Mouse (Mus musculus): Measurements from ENCODE around the gene Timm22. TPM values are rescaled to one million over a fixed set of nuclear protein-coding genes. Genes with fewer than 3 reads are reported as not detected.

Gene Timm22
- polyA plus RNA-seq (2012; rRNA removed) = 14.8 and 15.6 TPM in 2 replicates

DNA sequence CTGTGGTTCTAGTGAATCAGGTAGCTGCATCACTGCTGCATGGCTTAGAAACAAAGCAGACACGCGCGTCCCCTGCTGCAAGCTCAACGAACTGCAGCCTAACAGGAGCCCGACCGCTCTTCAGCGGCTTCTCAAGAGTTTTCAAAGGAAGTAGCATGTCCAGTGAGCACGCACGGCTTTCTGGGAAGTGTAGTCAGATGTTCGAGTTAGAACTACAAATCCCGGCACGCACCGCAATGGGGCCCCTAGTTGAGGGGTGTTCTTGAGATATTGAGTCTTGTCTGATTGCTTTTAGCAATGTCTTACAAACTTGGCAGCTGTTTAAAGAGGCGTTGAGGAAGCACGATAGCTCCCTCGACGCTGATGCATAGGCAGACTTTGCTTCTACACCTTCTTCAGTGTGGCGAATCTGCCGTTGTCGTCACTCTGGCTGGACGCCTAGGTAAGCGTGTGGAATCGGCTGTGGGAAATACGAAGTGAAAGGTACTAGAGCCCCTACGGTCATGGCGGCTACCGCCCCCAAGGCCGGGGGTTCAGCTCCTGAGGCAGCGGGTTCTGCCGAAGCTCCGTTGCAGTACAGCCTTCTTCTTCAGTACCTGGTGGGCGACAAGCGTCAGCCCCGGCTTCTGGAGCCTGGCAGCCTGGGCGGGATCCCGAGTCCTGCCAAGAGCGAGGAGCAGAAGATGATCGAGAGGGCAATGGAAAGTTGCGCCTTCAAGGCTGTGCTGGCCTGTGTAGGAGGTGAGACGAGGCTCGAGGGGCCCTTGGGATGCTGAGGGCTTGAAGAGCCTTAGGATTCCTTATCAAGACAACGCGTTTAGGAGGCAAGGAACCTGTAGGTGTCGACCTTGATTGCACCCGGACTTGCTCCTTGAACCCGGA lies at the start of gene Timm22:
Gene Timm22, plus strand, starts transcription at position 251 of the 882 bp plus-strand sequence.
- peak; percentile 93 for DNase-seq (ENCODE audit: low read depth, low spot score)

GRCm38 (mm10) chr11:76357464-76357863 lies 49.3 kb upstream of the Timm22 start:
- WGBS = 64% methylated on average over 12 of the region's 12 CpGs
- DNase-seq (ENCODE audit: low read depth, low spot score) = no peak

More for the DNA sequence above, at the start of gene Timm22:
- 1% methylated on average over 46 of the region's 46 CpGs for WGBS

GRCm38 (mm10) chr11:76358628-76359320 lies 48.0 kb upstream of the Timm22 start:
- 61% methylated on average over 14 of the region's 14 CpGs for WGBS
- no peak for DNase-seq (ENCODE audit: low read depth, low spot score)

DNA sequence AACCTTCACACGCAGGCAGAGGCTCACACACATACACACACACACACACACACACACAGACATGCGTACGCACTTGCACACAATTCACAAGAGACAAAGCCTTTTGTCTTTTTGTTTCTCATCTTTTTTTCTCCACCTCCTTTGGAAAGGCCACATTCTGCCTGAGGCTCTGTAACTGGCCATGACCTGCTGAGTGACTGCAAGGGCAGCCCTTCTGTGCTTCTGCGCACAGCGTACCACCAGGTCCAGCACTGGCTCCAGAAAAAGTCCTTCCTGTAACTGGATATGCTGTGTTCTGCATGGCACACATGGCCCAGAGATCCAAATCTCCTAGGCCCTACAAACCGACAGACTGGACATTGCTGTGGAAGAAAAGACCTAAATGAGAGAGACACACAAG lies 46.5 kb upstream of the Timm22 start:
- DNase-seq (ENCODE audit: low read depth, low spot score) = no peak
- WGBS = 92% methylated on average over 6 of the region's 6 CpGs

DNA sequence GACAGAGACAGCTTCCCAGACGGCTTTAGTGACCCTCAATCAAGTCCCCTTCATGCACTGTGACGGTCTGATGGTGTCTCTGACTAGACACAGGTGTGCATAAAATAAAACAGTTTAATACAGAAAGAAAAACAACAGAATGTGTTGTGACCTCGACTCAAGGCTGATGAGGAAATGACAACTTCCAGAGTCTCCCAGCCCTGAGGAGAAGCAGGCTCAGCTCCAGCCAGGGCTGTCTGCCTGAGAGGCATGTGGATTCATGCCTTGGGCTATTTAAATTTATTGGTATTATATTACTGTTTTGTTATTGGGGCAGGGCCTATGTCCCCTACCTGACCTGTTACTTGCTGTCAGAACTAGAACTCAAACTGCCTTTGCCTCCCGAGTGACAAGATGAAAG lies 45.3 kb upstream of the Timm22 start:
- 60% methylated on average over 4 of the region's 4 CpGs for WGBS
- DNase-seq (ENCODE audit: low read depth, low spot score) = no peak

GRCm38 (mm10) chr11:76363178-76363577 lies 43.6 kb upstream of the Timm22 start:
- no peak for DNase-seq (ENCODE audit: low read depth, low spot score)
- 47% methylated on average over 6 of the region's 6 CpGs for WGBS

GRCm38 (mm10) chr11:76363636-76364035 lies 43.1 kb upstream of the Timm22 start:
- WGBS = 51% methylated on average over 9 of the region's 9 CpGs
- no peak for DNase-seq (ENCODE audit: low read depth, low spot score)

DNA sequence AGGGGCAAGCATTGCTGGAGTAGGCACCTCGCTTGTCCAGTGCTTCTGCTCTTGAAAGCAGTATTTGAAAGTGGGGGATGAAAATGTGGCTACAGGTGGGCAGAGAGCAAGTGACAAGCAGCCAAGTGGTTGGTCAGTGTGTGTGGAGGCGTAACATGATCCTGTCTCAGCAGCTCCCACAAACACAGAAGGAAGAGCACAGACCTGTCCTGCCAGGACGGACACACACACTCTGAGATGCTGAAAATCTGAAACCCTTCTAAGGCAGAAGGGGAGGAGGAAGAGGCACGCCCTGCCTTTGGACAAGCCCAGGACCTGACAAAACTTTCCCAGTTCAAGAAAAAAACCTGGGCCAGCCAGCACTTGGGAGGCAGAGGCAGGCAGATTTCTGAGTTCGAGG lies 42.7 kb upstream of the Timm22 start:
- DNase-seq (ENCODE audit: low read depth, low spot score) = no peak
- WGBS = 80% methylated on average over 5 of the region's 5 CpGs

DNA sequence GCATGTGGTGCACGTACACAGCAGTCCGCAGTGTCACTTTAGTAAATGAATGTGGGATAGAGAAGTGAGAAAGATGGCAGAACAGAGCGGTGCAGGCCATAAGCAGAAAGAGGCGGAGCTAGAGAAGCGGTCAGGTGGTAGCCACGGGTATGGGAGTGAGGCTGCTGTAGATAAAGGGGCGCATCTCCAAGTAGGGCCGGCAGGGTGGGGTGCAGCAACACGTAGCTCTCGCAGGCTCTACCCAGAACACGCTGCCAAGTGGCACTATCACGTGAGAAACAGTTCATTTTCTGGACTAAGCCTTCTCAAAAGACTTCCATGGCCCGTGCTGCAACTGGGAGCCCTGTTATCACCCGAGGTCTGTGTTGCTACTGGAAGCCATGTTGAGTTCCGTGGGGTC lies 40.0 kb upstream of the Timm22 start:
- 82% methylated on average over 15 of the region's 15 CpGs for WGBS
- DNase-seq (ENCODE audit: low read depth, low spot score) = no peak

DNA sequence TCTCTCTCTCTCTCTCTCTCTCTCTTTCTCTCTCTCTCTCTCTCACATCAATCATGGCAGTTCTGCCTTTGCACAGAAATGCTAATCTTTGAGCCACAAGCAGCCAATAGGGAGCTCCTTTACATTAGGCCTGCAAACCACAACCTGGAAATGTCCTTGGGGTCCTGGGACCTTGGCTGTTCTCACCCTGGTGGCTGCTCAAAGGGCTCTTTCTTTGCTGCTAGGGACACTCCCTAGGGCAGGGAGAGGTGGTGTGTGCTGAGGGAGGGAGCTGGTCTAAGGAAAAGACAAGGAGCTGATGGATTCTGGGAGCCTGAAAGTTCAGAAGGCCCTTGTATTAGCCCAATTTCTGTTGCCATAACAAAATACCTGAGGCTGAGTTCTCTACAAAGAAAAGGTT lies 36.3 kb upstream of the Timm22 start:
- DNase-seq (ENCODE audit: low read depth, low spot score) = no peak

GRCm38 (mm10) chr11:76372120-76372519 lies 34.6 kb upstream of the Timm22 start:
- 47% methylated on average over 2 of the region's 2 CpGs for WGBS
- DNase-seq (ENCODE audit: low read depth, low spot score) = no peak

DNA sequence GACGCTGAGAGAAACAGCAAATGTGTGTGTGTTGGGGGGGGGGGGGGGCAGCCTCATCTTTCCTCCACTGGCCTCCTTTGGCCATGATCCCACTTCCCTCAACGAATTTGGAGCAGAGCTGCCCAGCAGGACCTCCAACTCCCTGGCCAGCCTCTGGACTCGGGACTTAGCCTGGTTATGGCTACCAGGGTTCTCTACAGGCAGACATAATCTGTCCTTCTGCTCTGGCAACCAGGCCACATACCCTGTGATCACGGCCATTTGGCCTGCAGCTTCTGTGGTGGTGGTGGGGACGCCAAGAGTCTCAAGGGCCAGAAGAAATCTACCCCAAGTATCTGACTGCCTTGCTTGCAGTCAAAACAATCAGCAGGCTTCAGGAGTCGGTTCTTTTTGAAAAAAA lies 34.2 kb upstream of the Timm22 start:
- WGBS = 55% methylated on average over 6 of the region's 6 CpGs
- DNase-seq (ENCODE audit: low read depth, low spot score) = no peak

GRCm38 (mm10) chr11:76374491-76375185 lies 32.1 kb upstream of the Timm22 start:
- 51% methylated on average over 17 of the region's 17 CpGs for WGBS
- DNase-seq (ENCODE audit: low read depth, low spot score) = no peak

DNA sequence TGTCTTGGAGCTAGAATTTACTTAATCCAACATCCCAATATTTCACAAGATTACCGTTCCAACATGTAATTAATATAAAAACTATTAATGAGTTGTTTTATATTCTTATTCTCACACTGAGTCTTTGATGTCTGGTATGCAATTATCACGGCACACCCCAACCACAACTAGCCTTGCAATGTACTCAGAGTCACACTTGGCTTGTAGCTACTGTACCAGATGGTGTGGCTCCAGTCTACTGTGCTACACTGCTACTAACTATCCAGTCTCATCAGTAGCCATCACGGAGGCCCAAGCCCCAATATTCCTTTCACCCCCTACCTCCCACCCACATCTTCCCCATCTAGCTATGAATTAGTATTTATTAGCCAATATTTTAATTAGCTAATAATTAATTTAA lies 30.3 kb upstream of the Timm22 start:
- no peak for DNase-seq (ENCODE audit: low read depth, low spot score)
- 80% methylated on average over 3 of the region's 3 CpGs for WGBS

- 53% methylated on average over 11 of the region's 11 CpGs for WGBS
These were observed 26.7 kb upstream of the Timm22 start for GRCm38 (mm10) chr11:76379921-76380544.

GRCm38 (mm10) chr11:76381201-76381885 lies 25.4 kb upstream of the Timm22 start:
- WGBS = 78% methylated on average over 15 of the region's 15 CpGs
- DNase-seq (ENCODE audit: low read depth, low spot score) = no peak

More at GRCm38 (mm10) chr11:76379921-76380544, 26.7 kb upstream of the Timm22 start:
- no peak for DNase-seq (ENCODE audit: low read depth, low spot score)

DNA sequence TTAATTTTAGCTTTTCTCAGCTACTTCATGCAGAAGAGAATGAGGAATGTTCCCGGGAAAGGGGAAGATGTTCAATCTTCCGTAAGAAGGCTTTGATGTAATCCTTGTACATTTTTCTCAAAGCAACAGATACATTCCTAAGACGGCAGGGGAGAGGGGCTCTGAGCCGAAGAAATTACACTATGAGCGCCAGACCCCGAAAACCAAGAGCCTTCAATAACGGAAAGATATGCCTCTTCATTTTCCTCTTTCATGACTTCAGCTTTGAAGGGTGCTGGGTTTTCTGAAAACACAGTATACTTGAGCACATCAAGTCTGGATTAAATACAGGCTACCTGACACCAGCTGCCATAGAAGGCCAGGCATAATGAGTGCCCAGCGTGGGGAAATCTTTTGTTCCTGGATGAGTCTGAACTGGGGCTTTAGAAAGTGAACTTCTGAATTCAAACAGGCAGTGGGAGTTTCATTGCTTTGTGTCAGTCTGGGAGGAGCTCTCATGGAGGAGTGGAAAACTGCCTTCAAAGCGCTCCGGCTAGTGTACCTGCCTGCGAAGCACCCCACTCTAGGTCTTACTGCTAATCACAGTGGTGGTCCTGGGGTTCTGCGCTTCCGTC lies 23.9 kb upstream of the Timm22 start:
- DNase-seq (ENCODE audit: low read depth, low spot score) = no peak
- 86% methylated on average over 13 of the region's 13 CpGs for WGBS

DNA sequence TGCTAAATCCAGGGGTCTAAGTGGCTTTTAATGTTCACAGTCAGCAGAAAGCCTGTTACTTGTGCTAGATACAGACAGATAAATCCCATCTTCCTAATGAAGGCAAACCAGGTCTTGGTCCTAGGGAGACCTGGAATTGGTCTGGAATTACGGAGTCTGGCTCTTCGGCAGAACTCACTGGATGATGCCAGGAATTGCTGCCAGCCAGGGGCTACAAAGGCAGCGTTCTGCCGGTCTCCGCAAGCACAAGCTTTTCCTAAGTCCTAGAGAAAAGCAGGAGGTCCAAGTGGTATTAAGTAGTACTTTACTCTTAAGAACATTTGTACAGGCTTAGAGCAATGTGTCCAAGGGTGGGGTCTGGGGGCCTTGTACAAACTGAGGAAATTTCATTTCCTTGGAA lies 22.4 kb upstream of the Timm22 start:
- no peak for DNase-seq (ENCODE audit: low read depth, low spot score)
- WGBS = 80% methylated on average over 5 of the region's 5 CpGs

- DNase-seq (ENCODE audit: low read depth, low spot score) = no peak
- 89% methylated on average over 4 of the region's 4 CpGs for WGBS
These were observed 21.7 kb upstream of the Timm22 start for GRCm38 (mm10) chr11:76385017-76385416.
